In genomic region chr12:83921535-83922381, GRCm38 (mm10) we compare ENCODE assay signal across 1 mouse cellular context.
TF ChIP-seq lines count a peak whose summit lies in the region.

TSS of gene Numb (minus strand) at chr12:83921934.

TF ChIP-seq in MEL, 35 proteins besides CTCF, POLR2A, EP300 and RAD21 (continued from another document):
- no peak for TF ChIP-seq USF2 (IDR thresholded peaks at IDR 0.05; ENCODE audit: borderline replicate concordance in 1 of 2, insufficient read depth in 1 of 2, low read depth in 1 of 2, low read length in 2 of 2)
- TF ChIP-seq MAX (IDR thresholded peaks at IDR 0.05; ENCODE audit: low read length) = no peak
- TF ChIP-seq MEF2A (IDR thresholded peaks at IDR 0.05; ENCODE audit: extremely low read depth, insufficient replicate concordance, low read depth, low read length, poor library complexity, severe bottlenecking) = no peak
- no peak for TF ChIP-seq MAFK (IDR thresholded peaks at IDR 0.05; ENCODE audit: borderline replicate concordance, low read depth, low read length)
